Mouse (Mus musculus) T-helper 1 cell (primary cell): Measurements from ENCODE around the gene Gpc6.

Experiments used
- in situ Hi-C: fragments of 300-600 bp; cut with MboI, MseI; formaldehyde crosslinking; loops from one replicate; pipeline ENCODE4 v1.15.1; 2025; ENCODE audit warnings: high pct_unique_total_duplicates

The Gpc6 gene

DNA sequence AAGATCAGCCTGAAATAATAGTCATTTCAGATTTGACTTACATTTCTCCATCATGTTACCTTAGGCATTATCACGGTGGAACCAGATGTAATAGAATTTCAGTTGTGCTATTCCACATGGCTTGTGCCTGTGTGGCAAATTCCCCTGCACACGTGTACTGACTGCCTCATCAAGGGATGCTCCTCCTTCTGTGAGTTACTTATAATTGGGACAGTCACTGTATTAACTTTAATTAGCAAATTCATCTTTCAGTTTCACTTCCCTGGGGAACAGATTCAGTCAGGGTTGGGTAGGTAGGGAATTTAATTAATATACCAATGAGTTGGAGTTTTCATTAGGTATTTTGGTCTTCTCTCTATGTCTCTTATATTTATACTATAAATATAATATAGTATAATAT, 869.8 kb downstream of the Gpc6 start:
- in situ Hi-C loops = loop anchor here (10.0 kb wide), 1 partner anchor 510 kb away; no protein-coding TSS in a partner anchor

DNA sequence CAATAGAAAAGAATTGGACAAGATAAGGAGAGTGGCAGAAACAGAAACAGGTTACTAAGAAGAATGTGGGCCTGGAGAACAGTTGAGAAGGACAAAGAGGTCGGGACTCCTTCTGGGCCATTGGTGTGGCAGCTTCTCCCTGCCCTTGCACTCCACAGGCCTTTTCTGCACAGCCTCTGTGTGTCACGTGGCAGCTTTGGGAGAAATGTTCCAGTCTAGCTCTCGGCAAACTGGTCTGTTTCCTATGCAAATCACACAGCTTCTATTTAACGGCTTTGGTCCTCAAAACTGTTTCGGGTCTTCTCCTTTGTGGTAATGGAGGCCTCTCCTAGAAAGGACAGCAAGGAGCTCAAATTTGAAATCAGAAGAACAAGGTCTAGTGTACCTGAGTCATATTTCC, 871.5 kb downstream of the Gpc6 start:
- in situ Hi-C loops = loop anchor here (10.0 kb wide), 1 partner anchor 508 kb away; no protein-coding TSS in a partner anchor

DNA sequence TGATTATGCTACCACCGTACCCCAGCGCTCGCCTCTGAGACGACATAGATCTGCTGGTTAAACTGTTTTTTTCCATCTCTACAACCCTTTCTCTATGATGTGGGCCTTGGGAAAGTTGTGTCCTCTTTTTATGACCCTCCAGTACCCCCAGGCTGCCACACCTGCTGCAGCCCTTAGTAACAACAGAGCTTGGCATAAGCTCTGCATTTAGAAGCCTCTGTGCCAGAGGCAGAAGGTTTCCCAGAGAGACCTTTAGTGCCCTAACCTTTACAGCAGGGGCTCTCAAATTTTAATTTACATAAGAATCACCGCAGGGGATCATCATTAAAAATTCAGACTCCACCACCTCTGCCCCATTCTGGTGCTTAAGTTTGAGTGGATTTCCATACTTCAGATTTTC, 875.3 kb downstream of the Gpc6 start:
- in situ Hi-C loops = no loop called here

DNA sequence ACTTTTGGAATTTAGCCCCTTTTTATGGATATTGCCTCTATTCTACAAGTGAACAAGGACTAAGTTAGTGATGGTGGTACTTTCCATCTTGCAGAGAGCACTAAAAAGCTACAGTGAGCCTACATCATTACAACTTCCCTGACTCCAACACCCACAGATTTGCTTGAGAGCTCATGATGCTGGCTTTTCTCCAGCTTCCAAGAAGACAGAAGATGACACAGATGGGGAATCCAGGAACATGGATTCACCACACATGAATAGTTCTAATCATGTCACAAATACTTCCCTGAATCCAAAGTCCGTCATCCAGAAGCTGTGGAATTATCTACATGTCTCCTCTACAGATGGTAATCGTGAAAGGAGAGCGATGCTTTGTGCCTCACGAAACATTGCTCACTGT, 882.7 kb downstream of the Gpc6 start:
- in situ Hi-C loops = no loop called here

DNA sequence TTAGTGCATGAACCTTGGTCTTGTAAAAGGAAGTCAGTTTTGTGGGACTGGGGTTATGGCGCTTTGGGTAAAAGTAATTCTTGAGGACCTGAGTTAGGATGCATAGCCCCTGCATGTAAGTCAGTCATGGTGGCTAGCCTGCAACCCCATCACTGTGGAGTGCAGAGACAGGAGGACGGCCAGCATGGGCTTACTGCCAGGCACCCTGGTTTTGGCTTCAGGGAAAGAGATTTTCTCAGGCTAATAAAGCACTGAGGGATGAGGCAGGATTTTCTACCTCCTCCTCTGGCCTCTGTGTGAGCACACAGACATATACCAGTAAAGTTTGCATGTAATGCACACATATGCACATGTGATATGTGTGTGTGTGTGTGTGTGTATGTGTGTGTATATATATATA, 883.2 kb downstream of the Gpc6 start:
- in situ Hi-C loops = no loop called here

DNA sequence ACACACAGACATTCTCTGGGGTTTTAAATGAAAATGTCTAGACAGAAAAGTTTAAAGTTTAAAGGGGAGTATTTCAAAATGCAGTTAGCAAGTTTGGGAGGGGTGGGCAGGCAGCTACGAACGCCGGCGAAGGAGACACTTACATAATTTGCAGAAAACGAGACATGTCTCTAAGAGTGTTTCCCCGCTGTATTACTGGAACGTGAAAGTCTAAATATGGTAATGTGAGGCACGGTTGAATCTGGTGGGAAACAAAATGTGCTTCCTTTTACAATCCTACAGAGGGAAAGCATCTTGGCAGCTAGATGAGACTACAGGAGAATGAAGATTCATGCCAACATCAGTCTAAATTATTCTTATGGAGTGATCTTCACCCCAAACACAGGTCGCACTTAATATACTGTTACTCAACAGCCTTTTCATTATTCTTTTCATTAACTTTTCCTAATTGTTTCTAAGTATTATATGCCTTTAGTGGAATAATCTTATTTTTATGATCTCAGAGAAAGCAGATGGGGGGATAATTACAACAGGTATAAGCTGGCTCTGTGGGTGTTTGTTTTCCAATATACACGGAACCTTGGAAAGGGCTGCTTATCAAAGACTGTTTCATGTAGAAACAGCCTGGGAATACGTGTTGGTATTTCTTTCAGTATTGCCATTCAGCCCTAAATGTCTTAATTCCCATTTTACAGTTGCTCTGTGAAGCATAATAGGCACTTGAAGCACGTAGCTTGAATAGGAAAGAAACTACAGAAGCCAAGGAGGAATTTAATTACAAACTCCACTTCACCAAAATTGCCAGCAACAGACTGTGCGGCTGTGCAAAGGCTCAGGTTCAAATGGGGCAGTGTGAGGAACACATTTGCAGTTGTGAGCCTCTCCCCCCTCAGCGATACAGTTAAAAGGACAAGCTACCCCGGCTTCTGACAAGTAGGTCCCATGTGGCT, 885.5 kb downstream of the Gpc6 start:
- in situ Hi-C loops = no loop called here

DNA sequence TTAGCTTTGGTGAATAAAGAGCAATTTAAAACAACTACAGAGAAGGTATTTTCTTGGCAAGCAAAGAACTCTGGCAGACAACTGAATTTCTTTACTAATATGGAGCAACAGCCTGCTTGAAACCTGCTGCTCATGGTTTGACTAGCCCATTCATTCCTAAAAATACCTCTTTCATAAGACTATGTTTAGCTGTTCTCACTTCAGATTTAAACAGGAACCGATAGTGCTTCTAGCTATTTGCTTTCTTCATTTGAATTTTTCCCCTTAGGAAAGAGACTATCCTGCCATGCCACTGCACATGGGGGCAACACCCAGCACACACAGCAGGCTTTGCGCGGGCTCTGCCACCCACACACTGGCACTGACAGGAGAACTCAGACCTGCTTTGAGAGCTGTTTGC, 888.4 kb downstream of the Gpc6 start:
- in situ Hi-C loops = no loop called here

DNA sequence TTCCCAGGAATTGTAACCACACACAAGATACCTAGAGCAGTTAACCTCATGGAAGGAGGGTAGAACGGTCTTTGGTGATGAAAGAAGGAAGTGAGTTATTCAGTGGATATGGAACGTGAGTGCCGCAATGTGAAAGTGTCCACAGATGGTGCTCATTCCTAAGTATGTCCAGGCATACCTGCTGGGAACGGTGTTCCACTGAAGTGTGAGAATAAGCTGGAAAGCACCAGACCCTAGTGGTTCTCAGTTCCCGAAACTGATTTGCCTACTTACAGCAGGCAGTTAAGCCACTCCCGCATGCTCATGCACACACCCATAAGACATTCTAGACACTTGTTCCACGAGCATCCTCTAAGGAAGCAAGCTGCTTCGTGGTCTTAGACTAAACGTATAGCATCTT, 890.9 kb downstream of the Gpc6 start:
- in situ Hi-C loops = no loop called here

DNA sequence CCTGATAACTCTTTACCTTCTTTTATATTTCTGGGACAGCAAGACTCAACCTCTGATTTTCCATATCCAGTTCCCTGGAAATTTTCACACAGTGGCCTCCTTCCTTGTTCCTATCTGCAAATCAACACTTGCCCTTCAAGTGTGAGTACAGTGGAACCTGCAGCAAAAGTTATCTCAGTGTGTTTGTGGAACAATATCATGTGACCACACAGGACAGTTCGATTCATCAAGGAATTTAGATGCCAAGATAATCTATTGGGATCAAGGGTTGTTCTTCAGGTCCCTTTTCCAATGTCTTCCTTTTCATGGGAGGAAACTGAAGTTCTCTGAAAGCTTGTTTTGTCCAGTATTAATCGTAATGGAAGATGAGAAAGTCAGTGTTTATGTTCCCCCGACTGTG, 891.6 kb downstream of the Gpc6 start:
- in situ Hi-C loops = no loop called here

DNA sequence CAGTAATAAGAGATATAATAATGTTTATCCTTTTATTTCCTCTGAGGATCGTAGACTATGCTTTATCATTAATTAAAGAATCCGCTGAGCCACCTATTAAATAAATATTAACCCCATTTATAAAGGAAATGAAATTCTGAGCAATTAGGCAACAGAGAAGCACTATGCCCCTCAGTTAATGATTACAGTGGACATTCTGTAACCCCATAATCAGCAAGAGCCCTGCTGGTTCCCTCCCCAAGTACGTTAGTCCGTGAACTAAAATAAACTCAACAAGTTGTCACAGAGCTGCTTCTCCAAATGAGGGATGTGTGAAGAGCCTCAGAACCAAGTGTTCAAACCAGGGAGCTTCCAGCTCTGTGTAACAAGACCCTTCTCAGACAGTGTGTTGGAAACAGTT, 892.1 kb downstream of the Gpc6 start:
- in situ Hi-C loops = no loop called here

DNA sequence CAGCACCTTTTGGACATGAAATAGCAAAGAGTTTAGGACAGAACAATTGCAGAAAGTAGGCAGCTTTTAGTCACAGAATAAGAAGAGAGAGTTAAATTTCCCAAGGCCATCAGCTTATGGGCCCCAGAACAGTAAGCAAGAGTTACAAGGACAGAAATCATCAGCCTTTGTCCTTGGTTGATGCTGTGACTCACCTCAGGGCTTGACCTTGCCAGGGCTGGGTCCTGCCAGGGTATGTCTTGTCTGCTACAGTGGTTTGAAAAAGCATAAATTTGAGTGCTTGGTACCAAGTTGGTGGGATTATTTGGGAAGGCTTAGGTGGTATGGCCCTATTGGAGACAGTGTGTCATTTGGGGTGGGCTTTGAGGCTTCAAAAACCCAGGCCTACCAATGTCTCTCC, 899.4 kb downstream of the Gpc6 start:
- in situ Hi-C loops = no loop called here

DNA sequence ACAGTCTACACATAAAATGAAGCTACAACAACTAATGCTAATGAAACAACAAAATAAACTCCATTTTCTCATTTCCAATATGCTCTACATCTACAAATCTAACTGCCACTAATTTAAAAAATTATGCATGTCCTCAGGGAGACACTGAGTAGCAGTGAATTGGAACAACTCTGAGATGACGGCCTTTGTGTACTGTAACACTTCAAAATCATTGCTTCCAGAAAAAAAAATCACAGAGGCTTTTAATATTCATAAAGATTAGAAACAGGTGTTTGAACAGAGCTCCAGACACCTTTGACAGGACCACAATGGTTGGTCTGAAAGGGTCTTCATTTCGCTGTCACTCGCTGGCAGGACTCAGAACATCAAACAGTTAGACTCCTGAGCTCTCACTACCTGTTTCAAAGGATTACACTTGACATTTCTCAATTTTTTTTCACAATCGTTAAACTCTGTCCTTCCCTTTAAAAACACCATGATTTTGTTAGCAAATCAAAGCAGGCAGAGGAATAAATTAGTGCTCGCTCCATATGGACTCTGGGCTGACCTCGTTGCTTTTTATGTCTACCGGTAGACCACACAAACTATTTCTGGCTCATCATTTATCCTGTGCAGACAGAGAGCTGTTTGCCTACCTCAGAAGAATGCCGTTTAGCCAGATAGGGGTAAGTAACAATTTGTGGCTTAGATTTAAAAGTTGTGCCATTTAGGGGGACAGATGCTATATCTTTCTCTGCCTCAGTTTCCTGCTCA, 901.4 kb downstream of the Gpc6 start:
- in situ Hi-C loops = no loop called here

DNA sequence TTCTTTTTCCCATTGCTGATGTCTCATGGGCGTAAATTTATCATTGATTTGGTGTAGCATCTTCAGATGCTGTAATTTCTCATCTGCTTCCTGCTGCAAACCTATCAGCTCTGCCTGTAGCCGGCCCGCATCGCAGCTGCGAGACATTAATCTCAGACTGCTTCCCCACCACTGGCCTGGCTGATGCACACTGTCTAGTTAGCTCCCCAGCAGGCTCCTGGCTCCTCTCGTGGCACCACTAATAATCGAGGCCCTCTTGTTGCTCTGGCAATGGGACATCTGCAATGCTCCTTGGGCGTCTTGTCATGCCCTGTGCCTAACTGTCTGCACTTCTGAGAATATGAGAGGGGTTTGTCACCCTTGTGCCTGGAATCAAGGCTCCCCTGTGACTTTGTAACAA, 906.2 kb downstream of the Gpc6 start:
- in situ Hi-C loops = no loop called here

DNA sequence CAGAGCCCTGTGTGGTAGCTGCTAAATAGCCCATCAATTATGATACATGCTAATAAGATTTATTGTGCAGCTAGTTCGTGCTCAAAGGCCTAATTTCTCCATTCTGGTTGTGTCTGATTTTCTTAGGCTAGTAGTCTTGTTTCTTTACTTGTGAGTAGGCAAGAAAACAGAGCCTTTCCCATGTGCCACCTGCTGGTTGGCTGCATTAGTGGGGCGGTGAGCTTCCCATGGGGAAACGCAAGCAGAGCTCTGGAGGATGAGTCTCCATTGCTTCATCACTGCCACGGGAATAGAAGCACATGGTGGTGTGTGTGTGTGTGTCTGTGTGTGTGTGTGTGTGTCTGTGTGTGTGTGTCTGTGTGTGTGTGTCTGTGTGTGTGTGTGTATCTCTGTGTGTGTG, 906.6 kb downstream of the Gpc6 start:
- in situ Hi-C loops = no loop called here

DNA sequence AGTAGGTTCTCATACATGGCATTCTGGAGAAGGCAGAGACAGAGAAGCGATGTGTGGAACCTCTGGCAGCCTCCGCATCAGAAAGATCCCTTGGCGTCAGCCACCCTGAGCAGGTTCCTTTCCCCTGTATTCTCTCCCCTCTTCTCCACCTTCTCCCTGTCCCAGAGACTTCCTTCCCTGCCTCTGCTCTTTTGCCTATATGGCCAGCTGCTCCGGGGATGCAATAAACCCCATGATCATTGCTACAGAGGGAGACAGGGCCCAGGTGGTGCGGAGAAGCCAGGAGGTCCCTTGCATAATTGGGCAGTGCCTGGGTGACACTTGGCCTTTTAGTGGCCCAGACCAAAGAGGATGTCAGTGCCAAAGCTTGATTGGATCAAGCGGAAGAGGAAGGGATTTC, 910.4 kb downstream of the Gpc6 start:
- in situ Hi-C loops = no loop called here

DNA sequence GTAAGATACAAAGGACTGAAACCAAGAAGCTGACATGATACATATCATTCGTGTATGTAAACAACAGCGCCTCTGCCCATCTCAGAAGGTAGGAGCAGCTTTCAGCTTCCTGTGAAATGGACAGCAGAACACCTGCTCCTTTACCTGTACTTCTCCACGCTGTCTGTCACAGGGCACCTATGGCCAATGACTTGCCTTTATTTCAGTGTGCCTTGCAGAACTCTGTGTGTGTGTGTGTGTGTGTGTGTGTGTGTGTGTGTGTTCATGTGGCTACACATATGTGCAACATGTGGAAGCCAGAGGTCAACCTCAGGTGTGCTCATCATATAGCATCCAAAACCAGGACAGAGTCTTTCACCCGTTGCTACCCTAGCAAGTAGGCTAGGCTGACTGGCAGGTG, 911.9 kb downstream of the Gpc6 start:
- in situ Hi-C loops = no loop called here

DNA sequence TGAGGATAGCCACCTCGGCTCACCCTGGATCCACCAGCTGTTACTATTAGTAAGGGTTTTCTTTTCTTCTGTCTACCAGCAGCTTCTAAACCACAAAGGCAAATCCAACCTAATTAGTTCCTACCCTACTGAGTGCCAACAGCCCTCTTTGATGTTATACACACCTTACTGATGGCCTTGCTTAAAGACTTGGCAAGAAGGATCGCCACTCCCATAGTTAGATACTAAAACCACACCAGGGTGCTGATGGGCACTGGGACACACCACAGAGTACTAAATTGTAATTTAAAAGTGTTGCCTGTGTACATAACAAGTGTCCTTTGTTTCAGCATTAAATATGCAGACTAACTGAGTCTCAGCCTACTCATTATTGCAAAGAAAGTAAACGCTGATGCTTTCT, 912.6 kb downstream of the Gpc6 start:
- in situ Hi-C loops = no loop called here

DNA sequence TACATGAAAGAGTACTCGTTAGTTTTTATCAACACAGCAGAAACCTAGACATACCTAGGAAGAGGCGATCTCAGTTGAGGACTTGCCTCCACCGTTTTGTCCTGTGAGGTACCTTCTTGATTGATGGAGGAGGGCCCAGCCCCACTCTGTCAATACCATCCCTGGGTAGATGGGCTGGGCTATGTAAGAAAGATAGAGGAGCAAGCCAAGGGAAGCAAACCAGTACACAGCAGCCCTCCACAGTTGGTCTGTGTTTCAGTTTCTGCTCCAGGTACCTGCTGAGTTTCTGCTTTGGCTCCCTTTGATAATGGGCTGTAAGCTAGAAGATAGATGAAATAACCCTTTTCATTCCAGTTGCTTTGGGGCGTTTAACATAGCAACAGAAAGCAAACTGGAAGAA, 916.1 kb downstream of the Gpc6 start:
- in situ Hi-C loops = no loop called here

DNA sequence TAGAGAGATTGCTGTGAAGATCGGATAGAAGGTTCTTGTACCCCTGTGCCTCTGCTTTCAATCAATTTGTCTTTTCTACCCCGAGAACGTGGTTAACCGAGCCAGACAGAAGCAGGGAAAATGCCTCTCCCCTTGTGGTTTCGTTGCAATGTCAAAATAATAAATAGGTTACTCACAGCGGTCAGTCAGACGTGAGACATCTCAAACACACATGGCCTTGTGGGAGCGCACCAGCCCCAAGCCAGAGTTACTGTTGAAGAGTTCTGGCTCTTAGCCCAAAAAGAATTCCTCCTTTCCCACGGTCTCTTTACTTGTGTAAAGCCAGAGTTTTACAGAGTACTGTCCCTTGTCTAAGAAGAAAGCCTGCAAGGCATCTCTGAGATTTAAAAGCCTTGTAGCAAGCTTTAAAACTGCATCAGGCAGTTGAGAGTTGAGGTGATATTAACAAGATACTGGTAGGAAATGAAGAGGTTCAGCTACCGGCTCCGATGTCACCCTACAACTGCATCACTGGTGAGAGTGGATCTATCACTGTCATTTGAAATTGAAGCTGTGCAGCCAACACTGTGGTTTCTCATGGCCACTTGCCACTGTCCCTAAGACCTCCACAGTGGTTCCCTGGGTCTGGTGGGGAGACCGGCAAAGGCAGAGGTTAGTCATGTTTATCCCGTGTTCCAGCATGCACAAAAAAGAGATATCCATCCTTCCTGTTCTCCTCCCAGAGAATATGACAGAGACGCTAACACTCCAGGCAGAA, 916.9 kb downstream of the Gpc6 start:
- in situ Hi-C loops = no loop called here

DNA sequence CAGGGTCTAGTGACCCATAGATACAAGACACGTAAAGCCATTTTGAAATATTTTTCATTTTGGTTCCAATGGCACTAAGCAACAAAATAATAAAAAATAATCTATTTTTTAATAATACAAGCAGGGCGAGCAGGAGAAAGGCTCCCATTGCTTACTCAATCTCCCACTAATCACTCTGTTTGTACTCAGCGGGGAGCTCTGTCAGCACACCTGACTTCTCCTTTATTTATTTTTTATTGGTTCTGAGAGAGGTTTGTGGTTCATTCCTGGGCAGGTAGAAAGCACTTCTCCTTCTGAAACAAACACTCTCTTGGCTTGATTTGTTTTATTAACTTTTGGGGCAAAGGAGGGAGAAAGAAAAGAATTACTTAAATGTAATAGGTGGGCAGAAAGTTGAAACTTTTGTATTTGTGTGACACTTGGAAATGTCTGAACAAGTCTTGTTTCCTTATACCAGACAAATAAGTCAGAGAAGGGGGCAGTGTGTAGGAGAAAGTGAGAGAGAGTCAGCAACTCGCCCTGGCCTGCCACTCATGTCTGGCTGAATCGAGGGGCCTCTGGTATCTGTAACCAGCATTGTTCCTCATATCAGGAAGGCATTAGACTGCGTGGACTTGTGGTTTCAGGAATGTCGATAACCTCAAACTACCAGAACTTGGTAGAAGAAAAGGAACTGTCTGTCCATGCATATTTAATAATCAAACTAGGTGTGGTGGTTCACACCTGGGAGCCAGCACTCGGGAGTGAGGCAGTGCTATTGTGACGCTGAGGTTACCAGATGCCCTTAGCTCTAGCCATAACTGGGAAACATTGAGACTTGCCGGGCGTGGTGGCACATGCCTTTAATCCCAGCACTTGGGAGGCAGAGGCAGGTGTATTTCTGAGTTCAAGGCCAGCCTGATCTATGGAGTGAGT, 924.7 kb downstream of the Gpc6 start:
- in situ Hi-C loops = no loop called here

DNA sequence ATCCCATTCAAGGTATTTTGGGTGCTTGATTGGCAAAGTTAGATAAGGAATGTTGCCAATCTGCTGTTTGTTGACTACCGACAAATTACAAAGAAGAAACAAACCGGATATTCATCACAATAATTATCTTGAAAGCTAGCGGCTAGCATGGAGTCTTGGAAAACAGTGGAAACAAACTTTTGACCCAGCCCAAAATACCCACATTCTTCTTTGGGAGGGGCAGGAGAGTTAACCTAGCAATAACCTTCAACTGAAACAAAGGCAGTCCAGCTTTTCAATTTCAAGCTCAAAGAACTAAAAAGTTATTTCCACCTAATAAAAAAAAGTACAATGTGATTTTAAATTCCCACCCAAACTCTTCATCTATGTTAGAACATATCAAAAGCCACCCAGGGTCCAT, 927.2 kb downstream of the Gpc6 start:
- in situ Hi-C loops = no loop called here
